Mouse (Mus musculus) kidney, postnatal 0 days (tissue): ENCODE results near the gene Gm5148. TPM values are rescaled to one million over a fixed set of nuclear protein-coding genes. Genes with fewer than 3 reads are reported as not detected.

Experiments
- ATAC-seq: fragments of 200-750 bp; cut with Nextera tagmentation; replicated peaks from 2 replicates; pipeline ENCODE4 v1.8.0; 2017; ENCODE audit warnings: low read depth, moderate number of reproducible peaks, moderate TSS enrichment, moderate library complexity; ENCODE audit not compliant: low FRiP score
- DNase-seq: peaks from one replicate; pipeline ENCODE4 v3.0.0-alpha.2; 2016; ENCODE audit warnings: low spot score
- H3K27ac ChIP-seq: fragments of 300-500 bp; sonication (generic); 2 replicates; pipeline ENCODE4 v1.5.1; 2014; ENCODE audit warnings: mild to moderate bottlenecking
- H3K27me3 ChIP-seq: fragments of 300-500 bp; sonication (generic); 2 replicates; pipeline ENCODE4 v1.6.1; 2014; ENCODE audit warnings: low read length, mixed read lengths; ENCODE audit not compliant: insufficient read depth
- H3K36me3 ChIP-seq: fragments of 300-500 bp; sonication (generic); 2 replicates; pipeline ENCODE4 v1.6.1; 2014; ENCODE audit warnings: low read length, mixed read lengths; ENCODE audit not compliant: insufficient read depth
- H3K4me1 ChIP-seq: fragments of 300-500 bp; sonication (generic); replicated peaks from 2 replicates; pipeline ENCODE4 v1.6.1; 2014; ENCODE audit warnings: antibody characterized with exemption, low read length, mixed read lengths; ENCODE audit not compliant: insufficient read depth
- H3K4me2 ChIP-seq: fragments of 300-500 bp; sonication (generic); 2 replicates; pipeline ENCODE4 v1.6.1; 2014; ENCODE audit warnings: mild to moderate bottlenecking, low read length, moderate library complexity, mixed read lengths
- H3K4me3 ChIP-seq: fragments of 300-500 bp; sonication (generic); replicated peaks from 2 replicates; pipeline ENCODE4 v1.5.1; 2014; ENCODE audit warnings: low read depth, low read length
- H3K9ac ChIP-seq: fragments of 300-500 bp; sonication (generic); 2 replicates; pipeline ENCODE4 v1.6.1; 2014; ENCODE audit warnings: low read depth, low read length
- H3K9me3 ChIP-seq: fragments of 300-500 bp; sonication (generic); replicated peaks from 2 replicates; pipeline ENCODE4 v1.6.1; 2016; ENCODE audit warnings: low read length, inconsistent platforms, mixed read lengths
- CTCF ChIP-seq: IDR thresholded peaks from 2 replicates; pipeline ENCODE4 v1.5.1; 2016; ENCODE audit warnings: antibody characterized with exemption, low read depth, mild to moderate bottlenecking, moderate library complexity
- WGBS: fragments of 180-500 bp; shearing (Covaris S2); extraction: QIAGEN DNeasy Blood & Tissue Kit; methylation state at CpG from one replicate; pipeline ENCODE4 v1.1.7; 2014; 5-methylcytosine and 5-hydroxymethylcytosine counted together
- polyA plus RNA-seq: library from polyadenylated mRNA; unstranded; fragments of >200 nt; fragmentation: Nextera tagmentation; extraction: Ambion mirVana; gene quantifications from 2 replicates; pipeline ENCODE4 v1.2.1, GENCODE M21; 2015

Gene Gm5148
- polyA plus RNA-seq, 1 experiment from 2014 or later: 14.4 TPM

DNA sequence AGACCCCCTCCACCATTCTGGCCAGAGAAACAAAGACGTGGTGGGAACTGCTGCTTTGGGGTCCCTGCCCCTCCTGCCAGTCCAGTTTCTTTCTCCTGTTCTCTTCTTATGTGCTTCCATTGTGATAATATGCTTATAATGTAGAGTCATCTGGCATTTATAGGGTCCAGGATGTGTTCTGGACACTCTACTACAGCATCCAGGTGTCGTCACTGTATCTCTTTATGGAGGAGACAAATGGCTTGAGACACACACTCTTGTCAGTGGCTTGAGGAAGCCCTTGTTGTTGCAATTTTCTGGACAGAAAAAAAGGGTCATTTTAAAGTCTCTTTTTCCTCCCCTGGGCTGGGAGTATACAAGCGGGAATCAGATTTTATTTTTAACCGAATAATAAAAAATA lies 33.3 kb upstream of the Gm5148 start:
- WGBS: 43% methylated on average over 4 of the region's 4 CpGs
- H3K27me3 ChIP-seq: no peaks in the 10 kb centered on the region
- peaks cover 10% of the 10 kb centered on the region; the same call in 1 of the 2 replicates for H3K4me1 ChIP-seq
- H3K9ac ChIP-seq: no peak overlapping the region
- no peaks in the 10 kb centered on the region for H3K9me3 ChIP-seq
- no peak overlapping the region for H3K27ac ChIP-seq
- no peak for TF ChIP-seq CTCF
- H3K4me2 ChIP-seq: no peak overlapping the region
- ATAC-seq (no peak), DNase-seq (no peak)
- H3K4me3 ChIP-seq: no peak overlapping the region
- H3K36me3 ChIP-seq: no peaks in the 10 kb centered on the region

GRCm38 (mm10) chr3:37756005-37756404 lies 31.7 kb upstream of the Gm5148 start:
- DNase-seq (no peak), ATAC-seq (no peak)
- Histone ChIP-seq H3K4me2 (no peak overlapping the region), H3K36me3 (no peaks in the 10 kb centered on the region), H3K27ac (no peak overlapping the region), H3K4me1 (peaks cover 10% of the 10 kb centered on the region; the same call in 1 of the 2 replicates), H3K27me3 (no peaks in the 10 kb centered on the region), H3K9ac (no peak overlapping the region), H3K4me3 (no peak overlapping the region), H3K9me3 (no peaks in the 10 kb centered on the region)
- 90% methylated on average over 2 of the region's 2 CpGs for WGBS
- no peak for TF ChIP-seq CTCF

GRCm38 (mm10) chr3:37754639-37755038 lies 30.3 kb upstream of the Gm5148 start:
- H3K27ac ChIP-seq: no peak overlapping the region
- H3K4me3 ChIP-seq: no peak overlapping the region
- ATAC-seq: no peak
- DNase-seq: no peak
- no peak for TF ChIP-seq CTCF
- WGBS: 84% methylated on average over 3 of the region's 3 CpGs
- H3K9me3 ChIP-seq: no peaks in the 10 kb centered on the region
- no peak overlapping the region for H3K4me2 ChIP-seq
- no peaks in the 10 kb centered on the region for H3K36me3 ChIP-seq
- no peaks in the 10 kb centered on the region for H3K27me3 ChIP-seq
- H3K9ac ChIP-seq: no peak overlapping the region
- peaks cover 10% of the 10 kb centered on the region; the same call in 1 of the 2 replicates for H3K4me1 ChIP-seq

DNA sequence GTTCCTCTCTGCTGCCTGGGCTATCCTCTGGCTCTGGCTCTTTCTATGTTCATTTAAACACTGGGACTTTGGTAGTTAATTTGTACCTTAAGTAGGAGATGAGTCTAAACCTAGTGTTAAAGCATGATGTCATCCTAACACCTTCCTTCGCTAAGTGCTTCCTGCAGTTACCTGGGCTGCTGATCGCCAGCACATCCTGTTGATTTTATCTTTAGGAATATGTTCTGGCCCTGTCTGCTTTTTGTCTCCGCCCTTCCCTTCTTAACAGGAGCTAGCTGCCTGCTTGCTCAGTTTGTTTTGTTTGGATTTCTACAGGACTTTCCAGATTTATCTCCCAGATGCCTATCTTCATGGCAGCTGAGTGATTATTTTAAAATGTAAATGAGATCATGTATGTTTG lies 28.9 kb upstream of the Gm5148 start:
- no peak for TF ChIP-seq CTCF
- 72% methylated on average over 3 of the region's 3 CpGs for WGBS
- Histone ChIP-seq H3K27ac (no peak overlapping the region), H3K36me3 (no peaks in the 10 kb centered on the region), H3K4me2 (no peak overlapping the region), H3K9ac (no peak overlapping the region), H3K27me3 (no peaks in the 10 kb centered on the region), H3K9me3 (no peaks in the 10 kb centered on the region), H3K4me3 (no peak overlapping the region), H3K4me1 (peaks cover 7% of the 10 kb centered on the region; the same call in 1 of the 2 replicates)
- ATAC-seq: no peak
- no peak for DNase-seq

- no peaks in the 10 kb centered on the region for H3K27me3 ChIP-seq
- WGBS: 78% methylated on average over 16 of the region's 16 CpGs
- H3K4me3 ChIP-seq: no peak overlapping the region
- no peak overlapping the region for H3K9ac ChIP-seq
- no peak for TF ChIP-seq CTCF
- no peaks in the 10 kb centered on the region for H3K36me3 ChIP-seq
- H3K4me1 ChIP-seq: no peaks in the 10 kb centered on the region
- ATAC-seq: peak; percentile 89; the same call in 1 of the 2 replicates
- H3K4me2 ChIP-seq: no peak overlapping the region
- H3K9me3 ChIP-seq: no peaks in the 10 kb centered on the region
- peak overlapping the region; percentile 51 for H3K27ac ChIP-seq
- DNase-seq: no peak
Measured at GRCm38 (mm10) chr3:37748002-37748733, 23.9 kb upstream of the Gm5148 start.

- Histone ChIP-seq H3K9ac (no peak overlapping the region), H3K9me3 (no peaks in the 10 kb centered on the region), H3K36me3 (no peaks in the 10 kb centered on the region), H3K4me1 (no peaks in the 10 kb centered on the region), H3K4me3 (no peak overlapping the region), H3K27me3 (no peaks in the 10 kb centered on the region), H3K4me2 (no peak overlapping the region), H3K27ac (peak overlapping the region; percentile 51)
- ATAC-seq (no peak), DNase-seq (no peak)
- 67% methylated on average over 9 of the region's 9 CpGs for WGBS
- no peak for TF ChIP-seq CTCF
Measured at GRCm38 (mm10) chr3:37747258-37748001, 23.1 kb upstream of the Gm5148 start.
